Mouse (Mus musculus) hindbrain, embryonic 15.5 days (tissue): Measurements from ENCODE around the gene Ap5b1. TPM values are rescaled to one million over a fixed set of nuclear protein-coding genes. Genes with fewer than 3 reads are reported as not detected.

Experiments used
- ATAC-seq: fragments of 200-750 bp; cut with Nextera tagmentation; 2 replicates; pipeline ENCODE4 v1.8.0; 2017; ENCODE audit warnings: low read depth, moderate number of reproducible peaks, moderate TSS enrichment; ENCODE audit not compliant: low FRiP score
- H3K27ac ChIP-seq: fragments of 300-500 bp; sonication (generic); replicated peaks from 2 replicates; pipeline ENCODE4 v1.5.1; 2015; ENCODE audit warnings: mild to moderate bottlenecking, inconsistent platforms
- H3K27me3 ChIP-seq: fragments of 300-500 bp; sonication (generic); 2 replicates; pipeline ENCODE4 v1.6.1; 2015; ENCODE audit warnings: control low read depth, inconsistent platforms
- H3K36me3 ChIP-seq: fragments of 300-500 bp; sonication (generic); 2 replicates; pipeline ENCODE4 v1.6.1; 2015; ENCODE audit warnings: control low read depth, inconsistent platforms
- H3K4me1 ChIP-seq: fragments of 300-500 bp; sonication (generic); replicated peaks from 2 replicates; pipeline ENCODE4 v1.6.1; 2015; ENCODE audit warnings: control low read depth, inconsistent platforms
- H3K4me2 ChIP-seq: fragments of 300-500 bp; sonication (generic); 2 replicates; pipeline ENCODE4 v1.6.1; 2015; ENCODE audit warnings: moderate library complexity, mild to moderate bottlenecking, inconsistent platforms
- H3K4me3 ChIP-seq: fragments of 300-500 bp; sonication (generic); 2 replicates; pipeline ENCODE4 v1.5.1; 2015; ENCODE audit warnings: mild to moderate bottlenecking, inconsistent platforms
- H3K9ac ChIP-seq: fragments of 300-500 bp; sonication (generic); 2 replicates; pipeline ENCODE4 v1.6.1; 2015; ENCODE audit warnings: inconsistent platforms
- H3K9me3 ChIP-seq: fragments of 300-500 bp; sonication (generic); 2 replicates; pipeline ENCODE4 v1.6.1; 2016; ENCODE audit warnings: control low read depth, inconsistent platforms
- WGBS: fragments of 180-500 bp; shearing (Covaris S2); methylation state at CpG from one replicate; pipeline ENCODE4 v1.1.7; 2015; 5-methylcytosine and 5-hydroxymethylcytosine counted together
- polyA plus RNA-seq: library from polyadenylated mRNA; unstranded; fragments of >200 nt; fragmentation: Nextera tagmentation; extraction: Ambion mirVana; gene quantifications from 2 replicates; pipeline ENCODE4 v1.2.1, GENCODE M21; 2015

Ap5b1 gene
- polyA plus RNA-seq, 1 experiment from 2014 or later, result 3.7 TPM

GRCm38 (mm10) chr19:5569521-5569920, 1.7 kb downstream of the Ap5b1 start:
- Histone ChIP-seq H3K4me1 (peaks cover 19% of the 10 kb centered on the region), H3K27ac (no peak overlapping the region), H3K9me3 (no peaks in the 10 kb centered on the region), H3K4me3 (no peak overlapping the region), H3K4me2 (no peak overlapping the region), H3K27me3 (peaks cover 14% of the 10 kb centered on the region), H3K9ac (no peak overlapping the region), H3K36me3 (peaks cover 12% of the 10 kb centered on the region; the same call in 1 of the 2 replicates)
- no peak for ATAC-seq
- WGBS, result 89% methylated on average over 10 of the region's 10 CpGs

DNA sequence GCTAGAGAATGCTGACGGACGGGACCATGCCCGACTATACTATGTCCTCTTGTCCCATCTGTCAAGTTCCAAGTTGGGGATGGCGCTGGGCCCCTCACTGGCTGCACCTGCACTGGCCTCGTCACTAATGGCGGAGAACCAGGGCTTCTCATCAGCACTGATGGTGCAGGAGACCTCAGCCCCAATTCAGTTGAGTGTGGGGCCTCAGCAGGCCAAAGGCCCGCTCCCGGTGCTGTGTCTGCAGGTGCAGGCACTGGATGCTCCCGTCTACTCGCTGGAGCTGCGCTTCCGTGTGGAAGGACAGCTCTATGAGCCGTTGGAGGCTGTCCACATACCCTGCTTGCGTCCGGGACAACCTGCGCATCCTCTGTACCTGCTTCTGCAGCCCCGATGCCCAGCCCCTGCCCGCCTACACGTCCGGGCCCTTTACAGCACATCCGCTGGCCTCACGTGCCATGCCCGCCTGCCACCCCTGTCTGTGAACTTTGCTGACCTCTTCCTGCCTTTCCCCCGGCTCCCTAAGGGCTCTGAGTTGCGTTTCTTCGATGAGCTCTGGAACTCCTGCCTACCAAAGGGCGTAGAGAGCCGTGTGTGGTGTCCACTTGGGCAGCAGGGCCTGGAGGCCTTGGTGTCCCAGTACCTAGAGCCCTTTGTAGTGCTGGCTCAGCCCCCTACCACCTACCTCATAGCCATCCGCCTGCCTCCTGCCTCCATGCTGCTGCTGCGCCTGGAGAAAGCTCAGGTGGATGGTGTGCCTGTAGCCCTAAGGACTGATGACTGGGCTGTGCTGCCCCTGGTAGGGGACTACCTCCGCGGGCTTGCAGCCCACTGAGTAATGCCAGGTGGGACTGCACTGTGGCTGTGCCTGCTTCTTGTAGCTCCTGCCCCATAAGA, 2.8 kb downstream of the Ap5b1 start:
- H3K4me2 ChIP-seq, result no peak overlapping the region
- no peak for ATAC-seq
- H3K9me3 ChIP-seq, result no peaks in the 10 kb centered on the region
- H3K4me3 ChIP-seq, result no peak overlapping the region
- peaks cover 9% of the 10 kb centered on the region for H3K27me3 ChIP-seq
- no peak overlapping the region for H3K9ac ChIP-seq
- peaks cover 19% of the 10 kb centered on the region for H3K4me1 ChIP-seq
- WGBS, result 90% methylated on average over 32 of the region's 32 CpGs
- no peak overlapping the region for H3K27ac ChIP-seq
- H3K36me3 ChIP-seq, result peaks cover 12% of the 10 kb centered on the region; the same call in 1 of the 2 replicates

- Histone ChIP-seq H3K9ac (no peak overlapping the region), H3K4me2 (no peak overlapping the region), H3K27ac (no peak overlapping the region), H3K36me3 (peaks cover 12% of the 10 kb centered on the region; the same call in 1 of the 2 replicates), H3K27me3 (no peaks in the 10 kb centered on the region), H3K9me3 (no peaks in the 10 kb centered on the region), H3K4me3 (no peak overlapping the region), H3K4me1 (peaks cover 17% of the 10 kb centered on the region)
- WGBS, result 78% methylated on average over 5 of the region's 5 CpGs
- no peak for ATAC-seq
Measured at GRCm38 (mm10) chr19:5571831-5572230, 4.0 kb downstream of the Ap5b1 start.

DNA sequence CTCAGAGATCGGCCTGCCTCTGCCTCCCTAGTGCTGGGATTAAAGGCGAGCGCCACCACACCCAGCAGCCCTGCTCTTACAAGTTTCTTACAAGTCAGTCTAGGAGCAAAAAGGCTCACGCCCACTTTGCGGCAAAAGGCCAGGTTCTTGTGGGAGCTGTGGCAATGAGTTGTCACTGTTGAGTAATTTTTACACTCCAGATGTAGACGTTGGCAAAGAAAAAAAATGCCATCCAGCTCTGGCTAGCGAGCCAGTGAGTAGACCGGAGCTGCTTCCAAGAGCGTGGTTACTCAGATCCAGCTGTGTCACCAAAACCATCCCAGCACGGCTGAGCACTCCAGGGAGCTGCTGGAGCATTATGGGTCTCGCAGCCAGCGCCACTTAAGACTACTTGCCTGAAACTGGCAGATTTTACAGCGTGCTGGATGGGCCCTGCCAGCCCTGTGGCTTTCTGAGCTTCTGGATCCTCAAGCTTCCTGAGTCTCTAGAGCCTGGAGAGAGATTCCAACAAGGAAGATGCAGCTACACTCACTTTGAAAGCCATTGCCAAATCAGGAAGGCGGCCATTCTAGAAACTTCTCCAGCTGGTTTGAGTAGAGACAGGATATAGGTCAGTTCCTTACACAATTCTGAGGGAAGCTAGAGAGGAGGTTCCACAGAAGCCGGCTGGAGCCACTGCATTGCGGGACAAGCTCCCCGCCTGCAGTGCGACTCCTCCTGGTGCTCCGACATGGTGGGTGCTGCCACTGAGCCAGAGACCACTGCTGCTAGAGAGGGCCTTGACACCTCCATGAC, 4.7 kb downstream of the Ap5b1 start:
- WGBS, result 85% methylated on average over 19 of the region's 19 CpGs
- Histone ChIP-seq H3K36me3 (peaks cover 12% of the 10 kb centered on the region; the same call in 1 of the 2 replicates), H3K4me2 (no peak overlapping the region), H3K27me3 (no peaks in the 10 kb centered on the region), H3K9me3 (no peaks in the 10 kb centered on the region), H3K9ac (no peak overlapping the region), H3K4me1 (peaks cover 11% of the 10 kb centered on the region), H3K27ac (no peak overlapping the region), H3K4me3 (no peak overlapping the region)
- no peak for ATAC-seq

DNA sequence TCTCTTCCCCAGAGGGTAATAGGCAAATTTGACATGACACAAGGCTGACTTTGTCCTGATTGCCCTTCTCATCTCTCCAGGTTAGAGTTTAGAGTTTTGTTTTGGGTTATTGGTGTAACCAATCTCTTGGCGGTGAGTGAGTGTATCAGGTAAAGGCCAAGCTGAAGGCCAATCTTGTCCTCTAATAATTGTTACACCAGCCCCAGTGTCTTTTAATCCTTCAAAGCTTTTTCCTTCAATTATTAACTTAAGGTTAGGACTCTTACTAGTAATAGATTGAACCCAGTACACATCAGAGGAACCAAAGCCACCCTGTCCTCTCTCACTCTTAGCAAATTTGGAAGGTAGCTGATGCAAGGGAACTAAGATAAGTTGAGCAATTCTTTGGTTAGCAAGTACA, 7.5 kb downstream of the Ap5b1 start:
- WGBS, result 84% methylated on average over 1 of the region's 1 CpGs

DNA sequence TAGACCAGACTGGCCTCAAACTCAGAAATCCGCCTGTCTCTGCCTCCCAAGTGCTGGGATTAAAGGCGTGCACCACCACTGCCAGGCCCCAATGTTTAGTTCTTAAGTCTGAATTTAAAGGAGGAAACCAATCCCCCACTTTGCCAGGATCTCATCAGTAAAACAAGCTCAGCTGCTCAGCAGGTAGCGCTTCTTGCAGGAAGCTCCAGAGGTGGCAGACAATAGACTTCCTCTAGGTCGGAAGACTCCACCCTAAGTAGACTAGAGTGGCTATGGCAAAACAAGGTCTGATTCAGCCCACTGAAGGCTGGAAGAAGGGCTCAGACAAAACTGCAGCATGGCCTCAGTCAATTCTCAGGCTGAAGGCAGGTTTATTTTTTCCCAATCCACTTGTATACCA, 12.1 kb downstream of the Ap5b1 start:
- Histone ChIP-seq H3K4me1 (no peaks in the 10 kb centered on the region), H3K9ac (no peak overlapping the region), H3K4me3 (no peak overlapping the region), H3K4me2 (no peak overlapping the region), H3K27ac (no peak overlapping the region), H3K27me3 (no peaks in the 10 kb centered on the region), H3K36me3 (no peaks in the 10 kb centered on the region), H3K9me3 (no peaks in the 10 kb centered on the region)
- no peak for ATAC-seq
- WGBS, result 74% methylated on average over 4 of the region's 4 CpGs

More for the DNA sequence above, 7.5 kb downstream of the Ap5b1 start:
- Histone ChIP-seq H3K4me1 (no peaks in the 10 kb centered on the region), H3K27ac (no peak overlapping the region), H3K9ac (no peak overlapping the region), H3K4me2 (no peak overlapping the region), H3K36me3 (peaks cover 7% of the 10 kb centered on the region; the same call in 1 of the 2 replicates), H3K4me3 (no peak overlapping the region), H3K9me3 (no peaks in the 10 kb centered on the region), H3K27me3 (no peaks in the 10 kb centered on the region)
- no peak for ATAC-seq

GRCm38 (mm10) chr19:5580776-5581175, 13.0 kb downstream of the Ap5b1 start:
- no peaks in the 10 kb centered on the region for H3K9me3 ChIP-seq
- ATAC-seq, result no peak
- 90% methylated on average over 6 of the region's 6 CpGs for WGBS

GRCm38 (mm10) chr19:5581995-5582394, 14.2 kb downstream of the Ap5b1 start:
- Histone ChIP-seq H3K27ac (no peak overlapping the region), H3K36me3 (no peaks in the 10 kb centered on the region), H3K9ac (no peak overlapping the region), H3K9me3 (no peaks in the 10 kb centered on the region), H3K4me1 (no peaks in the 10 kb centered on the region), H3K27me3 (no peaks in the 10 kb centered on the region), H3K4me2 (no peak overlapping the region), H3K4me3 (no peak overlapping the region)
- 81% methylated on average over 2 of the region's 2 CpGs for WGBS
- ATAC-seq, result no peak

More at GRCm38 (mm10) chr19:5580776-5581175, 13.0 kb downstream of the Ap5b1 start:
- Histone ChIP-seq H3K27me3 (no peaks in the 10 kb centered on the region), H3K27ac (no peak overlapping the region), H3K4me2 (no peak overlapping the region), H3K4me3 (no peak overlapping the region), H3K4me1 (no peaks in the 10 kb centered on the region), H3K36me3 (no peaks in the 10 kb centered on the region), H3K9ac (no peak overlapping the region)

DNA sequence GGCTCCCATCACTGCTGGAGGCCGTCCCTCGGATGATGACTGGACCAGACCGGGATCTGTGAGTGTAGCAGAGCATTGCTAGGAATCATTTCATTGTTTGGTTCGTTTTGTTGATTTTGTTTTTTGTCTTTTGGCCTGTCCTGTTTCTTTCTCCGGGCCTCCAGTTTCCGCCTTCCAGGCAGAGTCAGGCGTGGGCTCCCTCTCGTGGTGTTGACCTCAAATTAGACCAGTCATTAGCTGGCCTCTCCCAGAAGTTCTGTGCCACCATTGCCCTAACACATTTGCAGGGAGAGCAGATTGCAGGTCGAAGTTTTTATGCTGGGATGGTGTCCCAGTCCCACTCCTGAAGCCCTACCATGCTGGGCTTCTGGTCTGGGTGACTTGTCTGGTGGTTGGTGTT, 21.3 kb downstream of the Ap5b1 start:
- H3K9me3 ChIP-seq, result no peaks in the 10 kb centered on the region
- no peak overlapping the region for H3K27ac ChIP-seq
- no peak for ATAC-seq
- H3K27me3 ChIP-seq, result no peaks in the 10 kb centered on the region
- H3K4me1 ChIP-seq, result no peaks in the 10 kb centered on the region
- H3K4me2 ChIP-seq, result no peak overlapping the region
- WGBS, result 79% methylated on average over 9 of the region's 9 CpGs
- H3K4me3 ChIP-seq, result no peak overlapping the region
- H3K9ac ChIP-seq, result no peak overlapping the region
- H3K36me3 ChIP-seq, result no peaks in the 10 kb centered on the region

DNA sequence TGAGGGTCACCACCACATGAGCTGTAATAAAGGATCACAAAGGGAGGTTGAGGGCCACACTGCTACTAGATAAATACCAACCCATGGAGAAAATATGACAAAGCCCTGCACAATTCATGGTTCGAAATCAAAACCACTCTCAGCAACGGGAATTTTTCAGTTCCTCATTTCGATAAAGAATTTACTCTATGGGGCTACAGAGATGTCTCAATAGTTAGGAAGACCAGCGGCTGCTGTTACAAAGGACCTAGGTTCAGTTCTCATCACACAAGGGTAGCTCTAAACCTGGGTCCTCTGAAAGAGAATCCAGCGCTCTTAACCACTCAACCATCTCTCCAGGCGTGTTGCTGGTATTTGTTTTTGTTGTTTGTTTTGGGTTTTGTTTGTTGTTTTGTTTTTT, 24.1 kb downstream of the Ap5b1 start:
- H3K4me3 ChIP-seq, result no peak overlapping the region
- 92% methylated on average over 6 of the region's 6 CpGs for WGBS
- no peaks in the 10 kb centered on the region for H3K36me3 ChIP-seq
- no peak for ATAC-seq
- no peaks in the 10 kb centered on the region for H3K4me1 ChIP-seq
- no peaks in the 10 kb centered on the region for H3K27me3 ChIP-seq
- H3K9me3 ChIP-seq, result no peaks in the 10 kb centered on the region
- H3K27ac ChIP-seq, result no peak overlapping the region
- no peak overlapping the region for H3K9ac ChIP-seq
- H3K4me2 ChIP-seq, result no peak overlapping the region

DNA sequence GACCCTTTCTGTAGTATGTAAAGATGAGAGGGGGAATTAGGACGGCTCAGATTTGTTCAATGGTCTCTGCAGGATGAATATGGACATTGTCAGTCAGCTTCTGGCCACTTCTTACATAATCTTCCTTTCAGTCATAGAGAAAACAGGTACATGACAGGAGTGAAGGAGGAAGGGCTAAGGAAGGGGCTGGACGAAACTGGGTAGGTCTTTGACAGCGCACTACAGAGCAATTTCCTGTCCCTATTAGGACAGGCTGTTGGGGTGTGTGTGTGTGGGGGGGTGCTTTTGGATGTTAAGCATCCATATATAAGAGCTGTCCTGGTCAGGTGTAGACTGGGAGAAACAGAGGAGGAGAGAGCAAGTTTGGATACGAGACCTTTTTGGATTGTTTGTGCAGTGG, 31.4 kb downstream of the Ap5b1 start:
- Histone ChIP-seq H3K27ac (no peak overlapping the region), H3K36me3 (peaks cover 12% of the 10 kb centered on the region), H3K9me3 (no peaks in the 10 kb centered on the region), H3K4me3 (no peak overlapping the region), H3K9ac (no peak overlapping the region), H3K4me1 (peaks cover 29% of the 10 kb centered on the region), H3K4me2 (no peak overlapping the region), H3K27me3 (no peaks in the 10 kb centered on the region)
- no peak for ATAC-seq
- WGBS, result 87% methylated on average over 4 of the region's 4 CpGs
